Mouse (Mus musculus) heart, postnatal 14 days (tissue): ENCODE measurements around the gene Olfr574. TPM values are rescaled to one million over a fixed set of nuclear protein-coding genes. Genes with fewer than 3 reads are reported as not detected.

ENCODE experiments used
- DNase-seq, 2 experiments: peaks; one replicate each; pipeline ENCODE4 v3.0.0; 2021 to 2022
- intact Hi-C: fragments of 180-260 bp; cut with DNase I; formaldehyde crosslinking; loops from one replicate; pipeline ENCODE4 v1.15.1; 2025
- long read RNA-seq, 2 experiments: library from polyadenylated mRNA; stranded (forward); transcript quantifications; one replicate each; pipeline ENCODE4 v2.0.0; 2021
- total RNA-seq, 2 experiments: library from RNA; stranded (reverse); gene quantifications; 2 replicates each; pipeline ENCODE4 v1.2.3; 2021

Olfr574 gene
- not detected for total RNA-seq
- long read RNA-seq, experiment 1: 0 reads
- long read RNA-seq, experiment 2: 0 reads

DNA sequence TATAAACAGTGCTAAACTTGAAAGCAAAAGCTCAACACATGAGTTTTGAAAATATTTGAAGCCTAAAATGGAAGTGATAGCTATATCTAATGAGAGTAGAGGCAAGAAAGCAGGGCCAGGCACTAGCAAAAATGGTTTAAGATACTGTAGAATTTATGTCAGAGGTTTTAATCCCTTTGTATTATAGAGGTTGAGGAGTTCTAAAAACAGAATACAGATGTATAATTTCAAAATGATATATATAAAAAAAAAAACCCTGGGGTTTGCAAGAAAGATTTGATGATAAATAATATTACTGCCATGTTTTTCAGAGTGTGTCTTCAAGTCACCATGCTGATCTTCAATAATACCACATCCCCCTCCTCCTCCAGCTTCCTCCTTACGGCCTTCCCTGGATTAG lies at the start of gene Olfr574:
Gene Olfr574 (plus strand): TSS at position 301 of the 400 bp plus-strand sequence.
- intact Hi-C loops: no loop called here
- DNase-seq: no peak

DNA sequence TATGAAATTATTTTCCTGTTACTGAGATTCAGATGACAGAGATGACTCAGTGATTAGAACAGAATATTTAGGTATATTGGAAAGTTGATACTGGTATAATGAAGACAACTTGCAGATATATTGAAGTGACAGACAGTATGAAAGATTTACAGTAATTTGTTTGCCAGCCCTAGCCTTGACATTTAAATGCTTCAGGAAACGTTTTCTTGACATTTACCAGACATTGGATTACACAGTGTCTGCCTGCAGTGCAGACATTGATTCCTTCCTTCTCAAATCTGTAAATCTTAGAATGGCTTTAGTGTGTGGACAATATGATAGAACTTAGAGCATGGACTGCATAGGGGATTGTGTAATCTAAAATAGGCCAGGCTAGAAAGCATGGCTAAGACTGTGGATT lies 33.0 kb upstream of the Olfr574 start:
- intact Hi-C loops: no loop called here
- no peak for DNase-seq

DNA sequence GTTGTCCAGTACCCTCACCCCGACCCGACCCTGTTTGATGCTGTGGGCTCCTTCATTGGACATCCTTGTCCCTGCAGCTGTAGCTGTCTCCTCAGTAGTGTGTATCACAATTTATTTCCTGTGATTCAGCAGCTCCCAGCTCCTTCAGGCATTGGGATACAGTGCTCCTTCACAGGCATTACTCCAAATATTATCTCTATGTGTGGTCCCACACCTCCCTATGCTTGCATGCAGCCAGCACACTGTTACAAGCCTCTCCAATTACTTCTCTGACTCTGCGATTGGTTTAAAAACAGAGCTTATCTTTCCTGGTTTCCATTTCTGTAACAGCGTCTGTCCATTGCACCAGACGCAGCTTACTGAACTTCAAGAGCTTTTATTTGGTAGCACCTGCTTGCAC lies 31.9 kb upstream of the Olfr574 start:
- no peak for DNase-seq
- intact Hi-C loops: no loop called here

- intact Hi-C loops: no loop called here
- DNase-seq: no peak
Measured at GRCm38 (mm10) chr7:102917032-102917875, 31.0 kb upstream of the Olfr574 start, which contains the start of gene Olfr571. Gene Olfr571, minus strand, starts transcription at chr7:102917536.

- peak in 1 of 2 experiments; percentile 48 for DNase-seq
- intact Hi-C loops: loop anchor here (2.0 to 10.0 kb wide), 3 partner anchors 225 to 407 kb away; partner anchors contain the start of genes Olfr556 and Olfr557
Measured at GRCm38 (mm10) chr7:102919632-102920031, 28.6 kb upstream of the Olfr574 start.

DNA sequence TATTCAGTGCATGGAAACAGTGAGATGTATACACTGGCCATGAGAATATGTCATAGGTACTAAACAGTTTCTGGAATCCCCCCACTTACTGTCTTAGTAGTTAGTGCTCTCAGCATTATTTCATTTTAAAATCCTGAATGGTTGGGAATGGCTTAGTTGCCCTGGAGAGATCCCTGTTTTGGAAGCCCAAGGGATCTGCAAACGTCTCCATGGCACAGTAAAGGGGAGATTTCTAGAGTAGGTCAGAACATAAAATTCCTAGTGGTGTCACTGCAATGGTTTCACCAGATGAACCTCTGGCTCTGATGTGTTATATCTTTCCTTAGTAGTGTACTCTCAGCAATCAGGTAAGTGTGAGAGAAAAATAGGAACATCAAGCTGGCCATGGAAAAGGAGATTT lies 24.2 kb upstream of the Olfr574 start, which contains the start of gene Olfr572:
Gene Olfr572 (plus strand): TSS at position 301 of the 400 bp plus-strand sequence.
- intact Hi-C loops: loop anchor here (10.0 kb wide), 1 partner anchor 229 kb away; the partner anchor contains the start of gene Olfr557
- DNase-seq: no peak

- no peak for DNase-seq
- intact Hi-C loops: loop anchor here (10.0 kb wide), 1 partner anchor 232 kb away; the partner anchor contains the start of gene Olfr557
Measured at GRCm38 (mm10) chr7:102927105-102927504, 21.2 kb upstream of the Olfr574 start.

DNA sequence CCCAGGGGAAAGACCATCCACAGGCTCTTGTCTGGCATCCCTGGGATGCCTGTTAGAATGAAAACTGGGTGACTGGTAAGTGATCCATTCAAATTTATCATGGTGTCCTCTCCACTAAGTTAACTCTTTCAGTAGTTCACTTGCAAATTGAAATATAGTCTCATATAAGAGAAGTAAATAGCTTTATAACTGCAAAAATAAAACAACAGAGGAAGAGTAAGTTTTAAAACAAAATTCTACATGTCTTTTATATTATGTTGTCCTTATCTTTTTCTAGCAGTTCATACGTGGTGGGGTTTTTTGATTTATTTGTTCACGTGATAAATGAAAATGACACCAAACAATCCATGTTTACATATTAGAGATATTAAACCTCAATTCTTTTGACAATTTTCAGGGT lies 5.8 kb upstream of the Olfr574 start, which contains the start of gene Olfr573-ps1:
Gene Olfr573-ps1 (minus strand): TSS at position 101 of the 400 bp plus-strand sequence.
- intact Hi-C loops: no loop called here
- no peak for DNase-seq

- intact Hi-C loops: no loop called here
Measured at GRCm38 (mm10) chr7:102943417-102943816, 4.8 kb upstream of the Olfr574 start.

GRCm38 (mm10) chr7:102950732-102951131 lies 2.5 kb downstream of the Olfr574 start:
- intact Hi-C loops: no loop called here
- no peak for DNase-seq

More at GRCm38 (mm10) chr7:102943417-102943816, 4.8 kb upstream of the Olfr574 start:
- DNase-seq: no peak

GRCm38 (mm10) chr7:102958137-102958536 lies 9.9 kb downstream of the Olfr574 start:
- intact Hi-C loops: no loop called here
- DNase-seq: no peak

DNA sequence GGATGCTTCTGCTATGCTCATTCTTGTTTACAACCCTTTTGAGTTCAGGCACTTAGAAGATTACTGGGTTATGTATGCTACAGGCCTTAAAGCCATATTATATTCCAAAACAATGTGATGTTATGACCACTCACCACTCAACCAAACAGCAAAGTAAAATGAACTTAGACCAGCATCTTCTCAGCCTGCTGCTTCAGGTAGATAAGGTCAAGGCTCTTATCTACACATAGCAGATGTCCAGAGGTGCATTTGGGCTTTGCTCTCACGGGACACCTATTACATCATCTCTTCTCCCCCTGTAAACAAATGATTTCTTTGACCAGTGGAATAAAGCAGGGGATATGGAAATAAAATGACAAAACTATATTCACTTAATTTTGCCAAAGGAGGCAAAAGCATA lies 10.3 kb downstream of the Olfr574 start, which contains the start of gene Olfr575:
Gene Olfr575 (minus strand): TSS at position 183 of the 400 bp plus-strand sequence.
- intact Hi-C loops: no loop called here
- DNase-seq: no peak

DNA sequence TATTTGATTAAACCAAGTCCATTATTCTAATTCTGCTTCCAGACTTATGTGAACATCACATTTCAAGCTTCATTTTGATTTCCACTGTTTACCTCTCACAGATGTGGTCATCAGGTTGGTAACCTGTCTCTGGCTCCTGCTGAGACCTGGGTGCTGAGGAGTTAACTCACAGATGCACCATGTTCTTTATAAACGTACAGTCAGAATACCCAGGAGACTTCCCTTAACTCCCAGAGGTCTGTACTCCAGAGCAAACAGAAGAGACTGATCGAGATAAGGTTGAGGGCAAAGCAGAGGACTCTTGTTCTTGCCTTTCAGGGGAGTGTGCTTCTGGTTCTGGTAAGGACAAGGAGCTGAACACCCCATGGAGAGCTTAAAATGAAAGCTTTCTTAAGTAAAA lies 14.1 kb downstream of the Olfr574 start, which contains the start of gene Olfr576:
Gene Olfr576 (plus strand): TSS at position 301 of the 400 bp plus-strand sequence.
- intact Hi-C loops: no loop called here
- DNase-seq: no peak

- DNase-seq: no peak
- intact Hi-C loops: no loop called here
Measured at GRCm38 (mm10) chr7:102974399-102974798, 26.1 kb downstream of the Olfr574 start.

- DNase-seq: no peak
- intact Hi-C loops: no loop called here
Measured at GRCm38 (mm10) chr7:102975843-102976242, 27.6 kb downstream of the Olfr574 start, which contains the start of gene Olfr577. Gene Olfr577, minus strand, starts transcription at chr7:102975943.

- DNase-seq: no peak
- intact Hi-C loops: no loop called here
Measured at GRCm38 (mm10) chr7:102989224-102989623, 41.0 kb downstream of the Olfr574 start, which contains the start of gene Olfr578. Gene Olfr578, minus strand, starts transcription at chr7:102989324.

Other genes with a start within 250 kb of the Olfr574 start
- 1 to 10 TPM; 4.8 to 5.1 TPM for gene Olfr558, start 246.3 kb upstream of the Olfr574 start, total RNA-seq
- gene Olfr33, start 229.4 kb upstream of the Olfr574 start, total RNA-seq: not detected
- not detected for gene Olfr559, start 221.0 kb upstream of the Olfr574 start, total RNA-seq
- gene Olfr560, start 189.1 kb upstream of the Olfr574 start, total RNA-seq: under 1 TPM in 1 of 2 experiments, not detected in 1; 0.32 TPM
- gene Olfr78, start 189.0 kb upstream of the Olfr574 start, total RNA-seq: 1 to 10 TPM; 1.6 to 2.1 TPM
- gene Olfr561, start 177.2 kb upstream of the Olfr574 start, total RNA-seq: not detected
- not detected for gene Olfr564, start 145.0 kb upstream of the Olfr574 start, total RNA-seq
- not detected for gene Olfr566, start 89.7 kb upstream of the Olfr574 start, total RNA-seq
- not detected for gene Olfr568, start 71.3 kb upstream of the Olfr574 start, total RNA-seq
- not detected for gene Olfr569, start 57.6 kb upstream of the Olfr574 start, total RNA-seq
- not detected for gene Olfr570, start 53.9 kb upstream of the Olfr574 start, total RNA-seq
- not detected for gene Olfr571, start 30.9 kb upstream of the Olfr574 start, total RNA-seq
- gene Olfr572, start 24.1 kb upstream of the Olfr574 start, total RNA-seq: not detected
- gene Olfr573-ps1, start 5.9 kb upstream of the Olfr574 start, total RNA-seq: not detected
- gene Olfr575, start 10.3 kb downstream of the Olfr574 start, total RNA-seq: not detected
- not detected for gene Olfr576, start 14.2 kb downstream of the Olfr574 start, total RNA-seq
- not detected for gene Olfr577, start 27.5 kb downstream of the Olfr574 start, total RNA-seq
- not detected for gene Olfr578, start 40.9 kb downstream of the Olfr574 start, total RNA-seq
- not detected for gene Olfr582, start 89.6 kb downstream of the Olfr574 start, total RNA-seq
- not detected for gene Olfr583, start 102.8 kb downstream of the Olfr574 start, total RNA-seq
- gene Olfr584, start 133.4 kb downstream of the Olfr574 start, total RNA-seq: not detected
- not detected for gene Olfr585, start 149.3 kb downstream of the Olfr574 start, total RNA-seq
- not detected for gene Olfr586, start 177.2 kb downstream of the Olfr574 start, total RNA-seq
- not detected for gene Olfr588-ps1, start 192.4 kb downstream of the Olfr574 start, total RNA-seq
- not detected for gene Olfr589, start 207.9 kb downstream of the Olfr574 start, total RNA-seq
- not detected for gene Olfr591, start 229.9 kb downstream of the Olfr574 start, total RNA-seq
- gene Olfr592, start 236.3 kb downstream of the Olfr574 start, total RNA-seq: not detected